13 mouse cellular contexts compared by ENCODE assay signal in genomic region chr2:136107597-136107996, GRCm38 (mm10). TPM values are rescaled to one million over a fixed set of nuclear protein-coding genes. Genes with fewer than 3 reads are reported as not detected.
A peak's percentile ranks its signal among the peaks of the same experiment; 100 is the strongest.
DNase-seq lines count a peak whose midpoint lies in the region; ATAC-seq and TF ChIP-seq lines count a peak whose summit lies in the region.
"Had no signal": no experiment of that assay in that cellular context is flagged by ENCODE, and none has a peak within 500 bp of the region (broad histone marks: within the 10 kb centered on the region; RNA-seq: fewer than 3 reads in every experiment).

No protein-coding gene starts in this region.

- ATAC-seq in hindbrain, embryonic 13.5 days (ENCODE audit: low FRiP score), result peak; percentile 56
- no peak for ATAC-seq in midbrain, postnatal 0 days (ENCODE audit: low FRiP score)
- ATAC-seq: intestine, postnatal 0 days had no signal

- TF ChIP-seq CTCF in midbrain, postnatal 0 days (IDR thresholded peaks at IDR 0.05), result no peak

- peaks cover 46% of the 10 kb centered on the region for H3K4me1 ChIP-seq in hindbrain, embryonic 13.5 days (replicated peaks)
- H3K4me1 ChIP-seq in midbrain, postnatal 0 days (ENCODE audit: insufficient read depth, low read length), result peaks cover 21% of the 10 kb centered on the region
- no peaks in the 10 kb centered on the region for H3K4me1 ChIP-seq in heart, embryonic 10.5 days

- no peaks in the 10 kb centered on the region for H3K36me3 ChIP-seq in hindbrain, embryonic 13.5 days
- no peaks in the 10 kb centered on the region for H3K36me3 ChIP-seq in midbrain, postnatal 0 days (ENCODE audit: insufficient read depth, low read length)
- no peaks in the 10 kb centered on the region for H3K36me3 ChIP-seq in heart, embryonic 10.5 days

- peak; percentile 53 for DNase-seq in Muller cell, postnatal 12 days (ENCODE audit: inconsistent ontology term)
- DNase-seq in embryo, embryonic 9.5 days (ENCODE audit: extremely low spot score), result peak; percentile 39
- peak; percentile 62 for DNase-seq in midbrain, postnatal 0 days (ENCODE audit: low spot score)
- no peak for DNase-seq in frontal cortex, adult 2 months (ENCODE audit: extremely low spot score in 1 of 2, low spot score in 1 of 2)
- DNase-seq in spleen, postnatal 36 days (ENCODE audit: low spot score in 2 of 2), result no peak
- no peak for DNase-seq in heart, embryonic 10.5 days (ENCODE audit: low spot score)
- DNase-seq: gastrocnemius, postnatal 10 days; right cerebral cortex, postnatal 25 days had no signal

- H3K27me3 ChIP-seq in hindbrain, embryonic 13.5 days, result no peaks in the 10 kb centered on the region
- no peaks in the 10 kb centered on the region for H3K27me3 ChIP-seq in midbrain, postnatal 0 days (ENCODE audit: insufficient read depth, low read length)
- H3K27me3 ChIP-seq in heart, embryonic 10.5 days (ENCODE audit: insufficient read depth, poor library complexity, severe bottlenecking), result no peaks in the 10 kb centered on the region

- H3K4me3 ChIP-seq in hindbrain, embryonic 13.5 days, result no peak overlapping the region
- no peak overlapping the region for H3K4me3 ChIP-seq in midbrain, postnatal 0 days (ENCODE audit: low read depth, low read length)
- H3K4me3 ChIP-seq in heart, embryonic 10.5 days, result no peak overlapping the region

- H3K27ac ChIP-seq in hindbrain, embryonic 13.5 days, result peak overlapping the region; percentile 97
- H3K27ac ChIP-seq in midbrain, postnatal 0 days (ENCODE audit: low read depth, low read length), result peak overlapping the region; percentile 88
- H3K27ac ChIP-seq in heart, embryonic 10.5 days, result no peak overlapping the region
- H3K27ac ChIP-seq: stomach, postnatal 0 days had no signal

- H3K4me2 ChIP-seq in hindbrain, embryonic 13.5 days, result peak overlapping the region; percentile 11
- H3K4me2 ChIP-seq in midbrain, postnatal 0 days (ENCODE audit: low read depth, low read length, poor library complexity, severe bottlenecking), result no peak overlapping the region

- peak overlapping the region; percentile 55; the same call in 1 of the 2 replicates for H3K9ac ChIP-seq in hindbrain, embryonic 13.5 days
- no peak overlapping the region for H3K9ac ChIP-seq in midbrain, postnatal 0 days (replicated peaks; ENCODE audit: low read length, poor library complexity, severe bottlenecking)

- H3K9me3 ChIP-seq in hindbrain, embryonic 13.5 days, result no peaks in the 10 kb centered on the region
- H3K9me3 ChIP-seq in midbrain, postnatal 0 days (ENCODE audit: low read length), result no peaks in the 10 kb centered on the region
- no peaks in the 10 kb centered on the region for H3K9me3 ChIP-seq in heart, embryonic 10.5 days

RNA-seq across cellular contexts. Expression of gene Lamp5, which starts 55.6 kb away (rescaled TPM):
- polyA plus RNA-seq in hindbrain, embryonic 13.5 days (2015; fragmentation: Nextera tagmentation; extraction: Ambion mirVana), result 248 and 255 TPM in 2 replicates
- 3.7 and 8.2 TPM in 2 replicates for total RNA-seq in midbrain, postnatal 0 days (2014; rRNA removed)
- 4.6 and 7.1 TPM in 2 replicates for polyA plus RNA-seq in midbrain, postnatal 0 days (2015; fragmentation: Nextera tagmentation; extraction: Ambion mirVana)
- 199 and 282 TPM in 2 replicates for polyA plus RNA-seq in frontal cortex, adult 2 months (2012; rRNA removed)
- polyA plus RNA-seq in heart, embryonic 10.5 days (2016; fragmentation: Nextera tagmentation; extraction: Ambion mirVana), result 0.13 TPM in 1 of 2 replicates, not detected in the other
- total RNA-seq: adrenal gland, postnatal 4 days; gastrocnemius, postnatal 10 days had no signal
- polyA plus RNA-seq: heart, embryonic 16.5 days; intestine, postnatal 0 days had no signal

Comparison
In these comparisons a context has a peak if more than half of its experiments do, and no peak if none do; other contexts are left out.
1. DNase-seq: peak in Muller cell, postnatal 12 days (single experiment), embryo, embryonic 9.5 days (single experiment) and midbrain, postnatal 0 days (single experiment); none in frontal cortex, adult 2 months (0 of 2), spleen, postnatal 36 days (0 of 2) and heart, embryonic 10.5 days (single experiment).
2. RNA of gene Lamp5, which starts 55.6 kb away (polyA plus RNA-seq): 248 to 255 TPM in hindbrain, embryonic 13.5 days and 199 to 282 TPM in frontal cortex, adult 2 months; 4.6 to 7.1 TPM in midbrain, postnatal 0 days and 0.13 TPM in heart, embryonic 10.5 days; every median in the first group is over 10 times any median in the second.